Mouse (Mus musculus) frontal cortex, postnatal 10 days (tissue): Measurements from ENCODE around the gene Glod5.
"Not testable (repeated sequence)": the region's sequence is repeated elsewhere in the genome, so short reads cannot be mapped to it uniquely, and the experiment has no call there.

Experiments used
- DNase-seq, 2 experiments: peaks; one replicate each; pipeline ENCODE4 v3.0.0; 2022; ENCODE audit warnings: low spot score in 2 of 2, mixed read lengths in 1 of 2

Glod5 gene

GRCm38 (mm10) chrX:8018286-8018685 is at the start of gene Glod5:
Gene Glod5, minus strand, starts transcription at chrX:8018492.
- DNase-seq: no peak

- not testable (repeated sequence) for DNase-seq
Observed at GRCm38 (mm10) chrX:8051044-8051781, 32.9 kb upstream of the Glod5 start.

- DNase-seq: no peak
Observed at GRCm38 (mm10) chrX:8033009-8033408, 14.7 kb upstream of the Glod5 start.

GRCm38 (mm10) chrX:8026811-8027210 is 8.5 kb upstream of the Glod5 start:
- no peak for DNase-seq

- no peak for DNase-seq
Observed at GRCm38 (mm10) chrX:8024795-8025194, 6.5 kb upstream of the Glod5 start.

- DNase-seq: no peak
Observed at GRCm38 (mm10) chrX:8020111-8020778, 2.0 kb upstream of the Glod5 start.

- DNase-seq: no peak
Observed at GRCm38 (mm10) chrX:8017142-8017541, 1.1 kb downstream of the Glod5 start.

- not testable (repeated sequence) for DNase-seq
Observed at GRCm38 (mm10) chrX:8015675-8016074, 2.6 kb downstream of the Glod5 start.

GRCm38 (mm10) chrX:8013569-8014314 is 4.5 kb downstream of the Glod5 start:
- DNase-seq: no peak

GRCm38 (mm10) chrX:8013157-8013556 is 5.1 kb downstream of the Glod5 start:
- DNase-seq: no peak

GRCm38 (mm10) chrX:8009356-8009755 is 8.9 kb downstream of the Glod5 start:
- DNase-seq: not testable (repeated sequence)

GRCm38 (mm10) chrX:8008543-8008942 is 9.7 kb downstream of the Glod5 start:
- DNase-seq: no peak

- DNase-seq: no peak
Observed at GRCm38 (mm10) chrX:8002971-8003370, 15.3 kb downstream of the Glod5 start.

GRCm38 (mm10) chrX:8002001-8002400 is 16.3 kb downstream of the Glod5 start:
- DNase-seq: no peak

- no peak for DNase-seq
Observed at GRCm38 (mm10) chrX:8000546-8001192, 17.6 kb downstream of the Glod5 start.

- DNase-seq: no peak
Observed at GRCm38 (mm10) chrX:7993068-7993735, 25.1 kb downstream of the Glod5 start.

GRCm38 (mm10) chrX:7992379-7993067 is 25.8 kb downstream of the Glod5 start:
- no peak for DNase-seq

GRCm38 (mm10) chrX:7981368-7981767 is 36.9 kb downstream of the Glod5 start:
- no peak for DNase-seq

- DNase-seq: no peak
Observed at GRCm38 (mm10) chrX:7977892-7978291, 40.4 kb downstream of the Glod5 start, which contains the start of gene Gata1. Gene Gata1, minus strand, starts transcription at chrX:7978071.

GRCm38 (mm10) chrX:7971292-7971691 is 47.0 kb downstream of the Glod5 start:
- DNase-seq: no peak

- no peak for DNase-seq
Observed at GRCm38 (mm10) chrX:7968899-7969298, 49.4 kb downstream of the Glod5 start.
